In genomic region chr8:72218781-72219540, GRCm38 (mm10) we compare ENCODE assay signal across 9 mouse cellular contexts. TPM values are rescaled to one million over a fixed set of nuclear protein-coding genes. Genes with fewer than 3 reads are reported as not detected.
A peak's percentile ranks its signal among the peaks of the same experiment; 100 is the strongest.
DNase-seq lines count a peak whose midpoint lies in the region; ATAC-seq and TF ChIP-seq lines count a peak whose summit lies in the region.
"Had no signal": no experiment of that assay in that cellular context is flagged by ENCODE, and none has a peak within 500 bp of the region (broad histone marks: within the 10 kb centered on the region; RNA-seq: fewer than 3 reads in every experiment).

No protein-coding gene starts in this region.

- 73% methylated on average over 9 of the region's 10 CpGs for WGBS in heart, postnatal 0 days
- 80% methylated on average over 9 of the region's 10 CpGs for WGBS in hindbrain, embryonic 14.5 days
- 80% methylated on average over 9 of the region's 10 CpGs for WGBS in midbrain, embryonic 13.5 days

- no peak overlapping the region for H3K9ac ChIP-seq in heart, postnatal 0 days (replicated peaks; ENCODE audit: low read depth, low read length)
- no peak overlapping the region for H3K9ac ChIP-seq in hindbrain, embryonic 14.5 days
- no peak overlapping the region for H3K9ac ChIP-seq in midbrain, embryonic 13.5 days (replicated peaks)

- H3K9me3 ChIP-seq in heart, postnatal 0 days (replicated peaks; ENCODE audit: control insufficient read depth, low read length) = no peaks in the 10 kb centered on the region
- H3K9me3 ChIP-seq in hindbrain, embryonic 14.5 days (ENCODE audit: control insufficient read depth, low read length) = no peaks in the 10 kb centered on the region
- H3K9me3 ChIP-seq in midbrain, embryonic 13.5 days = no peaks in the 10 kb centered on the region

- H3K4me3 ChIP-seq in heart, postnatal 0 days (ENCODE audit: low read depth, low read length) = peak overlapping the region; percentile 74
- peak overlapping the region; percentile 87 for H3K4me3 ChIP-seq in hindbrain, embryonic 14.5 days (replicated peaks; ENCODE audit: low read length)
- peak overlapping the region; percentile 96 for H3K4me3 ChIP-seq in midbrain, embryonic 13.5 days (replicated peaks)

- peak overlapping the region; percentile 47; the same call in 1 of the 2 replicates for H3K27ac ChIP-seq in heart, postnatal 0 days (ENCODE audit: low read depth)
- H3K27ac ChIP-seq in hindbrain, embryonic 14.5 days = no peak overlapping the region
- H3K27ac ChIP-seq in midbrain, embryonic 13.5 days = no peak overlapping the region

- no peak for ATAC-seq in heart, postnatal 0 days (ENCODE audit: insufficient read depth, low read depth)
- peak; percentile 38 for ATAC-seq in hindbrain, embryonic 14.5 days (ENCODE audit: low FRiP score)
- ATAC-seq in midbrain, embryonic 13.5 days = peak; percentile 51
- no peak for ATAC-seq in activated CD4-positive, CD25-positive, alpha-beta regulatory T cell, adult 4 months

- H3K4me1 ChIP-seq in heart, postnatal 0 days (ENCODE audit: control insufficient read depth, insufficient read depth) = peaks cover 10% of the 10 kb centered on the region; the same call in 1 of the 2 replicates
- H3K4me1 ChIP-seq in hindbrain, embryonic 14.5 days (replicated peaks; ENCODE audit: control insufficient read depth, insufficient read depth, low read length) = peaks cover 12% of the 10 kb centered on the region
- H3K4me1 ChIP-seq in midbrain, embryonic 13.5 days (replicated peaks) = peaks cover 17% of the 10 kb centered on the region

- no peak for TF ChIP-seq CTCF in heart, postnatal 0 days (IDR thresholded peaks at IDR 0.05; ENCODE audit: low read depth)

- DNase-seq in heart, postnatal 0 days (ENCODE audit: low spot score) = no peak
- no peak for DNase-seq in heart, adult 11 months
- DNase-seq in R1 (ENCODE audit: low read depth, low spot score) = peak; percentile 10
- no peak for DNase-seq in hindbrain, embryonic 14.5 days (ENCODE audit: low spot score)
- no peak for DNase-seq in spleen, adult 12 weeks (ENCODE audit: low spot score)
- no peak for DNase-seq in layer of hippocampus, adult 11-12 months (ENCODE audit: low spot score)

- peaks cover 19% of the 10 kb centered on the region for H3K36me3 ChIP-seq in heart, postnatal 0 days (replicated peaks; ENCODE audit: control insufficient read depth, insufficient read depth, low read length)
- peaks cover 28% of the 10 kb centered on the region for H3K36me3 ChIP-seq in hindbrain, embryonic 14.5 days (replicated peaks; ENCODE audit: control insufficient read depth, insufficient read depth)
- H3K36me3 ChIP-seq in midbrain, embryonic 13.5 days = peaks cover 29% of the 10 kb centered on the region

- no peaks in the 10 kb centered on the region for H3K27me3 ChIP-seq in heart, postnatal 0 days (ENCODE audit: control insufficient read depth, insufficient read depth, low read length)
- H3K27me3 ChIP-seq in hindbrain, embryonic 14.5 days (ENCODE audit: control insufficient read depth, insufficient read depth, low read length) = 0 out of 2 replicates have a peak, but pooled peaks cover 6% of the 10 kb centered on the region
- H3K27me3 ChIP-seq in midbrain, embryonic 13.5 days = peaks cover 18% of the 10 kb centered on the region

- TF ChIP-seq EP300 in heart, postnatal 0 days (IDR thresholded peaks at IDR 0.05; ENCODE audit: low read depth) = no peak

- H3K4me2 ChIP-seq in heart, postnatal 0 days (ENCODE audit: low read depth, low read length) = peak overlapping the region; percentile 34; the same call in 1 of the 2 replicates
- H3K4me2 ChIP-seq in hindbrain, embryonic 14.5 days (replicated peaks) = peak overlapping the region; percentile 91
- H3K4me2 ChIP-seq in midbrain, embryonic 13.5 days (replicated peaks) = peak overlapping the region; percentile 87

RNA-seq across cellular contexts. Expression of gene Fam32a, which starts 0.6 kb away (rescaled TPM):
- 30.1 and 45.4 TPM in 2 replicates for total RNA-seq in heart, postnatal 0 days (2014; rRNA removed; ENCODE audit: low replicate concordance)
- 32.0 and 37.1 TPM in 2 replicates for polyA plus RNA-seq in heart, postnatal 0 days (2015; fragmentation: Nextera tagmentation; extraction: Ambion mirVana)
- polyA plus RNA-seq in hindbrain, embryonic 14.5 days (2014; fragmentation: Nextera tagmentation; extraction: Ambion mirVana) = 62.7 and 70.1 TPM in 2 replicates
- polyA plus RNA-seq in midbrain, embryonic 13.5 days (2015; fragmentation: Nextera tagmentation; extraction: Ambion mirVana) = 116 and 121 TPM in 2 replicates
- 100 to 1,000 TPM in 1 of 2 experiments, 10 to 100 TPM in 1; 98.8 to 108 TPM for polyA plus RNA-seq in activated CD4-positive, CD25-positive, alpha-beta regulatory T cell, adult 4 months (2017; shearing (Covaris generic))

RNA-seq across cellular contexts. Expression of gene Gm11034, which starts 5.5 kb away (rescaled TPM):
- total RNA-seq in heart, postnatal 0 days (2014; rRNA removed; ENCODE audit: low replicate concordance) = not detected in 2 replicates
- polyA plus RNA-seq in heart, postnatal 0 days (2015; fragmentation: Nextera tagmentation; extraction: Ambion mirVana) = not detected in 2 replicates
- not detected in 2 replicates for polyA plus RNA-seq in hindbrain, embryonic 14.5 days (2014; fragmentation: Nextera tagmentation; extraction: Ambion mirVana)
- polyA plus RNA-seq in midbrain, embryonic 13.5 days (2015; fragmentation: Nextera tagmentation; extraction: Ambion mirVana) = not detected in 2 replicates
- not detected for polyA plus RNA-seq in activated CD4-positive, CD25-positive, alpha-beta regulatory T cell, adult 4 months (2017; shearing (Covaris generic))
- polyA plus RNA-seq: thymus, adult 2 months had no signal

RNA-seq across cellular contexts. Expression of gene Cib3, which starts 6.3 kb away (rescaled TPM):
- total RNA-seq in heart, postnatal 0 days (2014; rRNA removed; ENCODE audit: low replicate concordance) = not detected in 2 replicates
- not detected in 2 replicates for polyA plus RNA-seq in heart, postnatal 0 days (2015; fragmentation: Nextera tagmentation; extraction: Ambion mirVana)
- not detected in 2 replicates for polyA plus RNA-seq in hindbrain, embryonic 14.5 days (2014; fragmentation: Nextera tagmentation; extraction: Ambion mirVana)
- polyA plus RNA-seq in midbrain, embryonic 13.5 days (2015; fragmentation: Nextera tagmentation; extraction: Ambion mirVana) = not detected in 2 replicates
- under 1 TPM; 0.46 to 0.51 TPM for polyA plus RNA-seq in activated CD4-positive, CD25-positive, alpha-beta regulatory T cell, adult 4 months (2017; shearing (Covaris generic))

RNA-seq across cellular contexts. Expression of gene Ap1m1, which starts 20.9 kb away (rescaled TPM):
- 36.1 and 46.5 TPM in 2 replicates for total RNA-seq in heart, postnatal 0 days (2014; rRNA removed; ENCODE audit: low replicate concordance)
- 82.8 and 83.4 TPM in 2 replicates for polyA plus RNA-seq in heart, postnatal 0 days (2015; fragmentation: Nextera tagmentation; extraction: Ambion mirVana)
- 212 and 221 TPM in 2 replicates for polyA plus RNA-seq in hindbrain, embryonic 14.5 days (2014; fragmentation: Nextera tagmentation; extraction: Ambion mirVana)
- 259 and 266 TPM in 2 replicates for polyA plus RNA-seq in midbrain, embryonic 13.5 days (2015; fragmentation: Nextera tagmentation; extraction: Ambion mirVana)
- polyA plus RNA-seq in activated CD4-positive, CD25-positive, alpha-beta regulatory T cell, adult 4 months (2017; shearing (Covaris generic)) = 100 to 1,000 TPM; 132 to 145 TPM

RNA-seq across cellular contexts. Expression of gene Hsh2d, which starts 29.5 kb away (rescaled TPM):
- not detected in 2 replicates for total RNA-seq in heart, postnatal 0 days (2014; rRNA removed; ENCODE audit: low replicate concordance)
- 0.05 and 0.12 TPM in 2 replicates for polyA plus RNA-seq in heart, postnatal 0 days (2015; fragmentation: Nextera tagmentation; extraction: Ambion mirVana)
- not detected in 2 replicates for polyA plus RNA-seq in hindbrain, embryonic 14.5 days (2014; fragmentation: Nextera tagmentation; extraction: Ambion mirVana)
- 0.13 TPM in 1 of 2 replicates, not detected in the other for polyA plus RNA-seq in midbrain, embryonic 13.5 days (2015; fragmentation: Nextera tagmentation; extraction: Ambion mirVana)
- polyA plus RNA-seq in activated CD4-positive, CD25-positive, alpha-beta regulatory T cell, adult 4 months (2017; shearing (Covaris generic)) = 10 to 100 TPM; 22.2 to 29.1 TPM

Comparison
In these comparisons a context has a peak if more than half of its experiments do, and no peak if none do; other contexts are left out.
1. ATAC-seq: peak in hindbrain, embryonic 14.5 days (single experiment) and midbrain, embryonic 13.5 days (single experiment); none in heart, postnatal 0 days (single experiment) and activated CD4-positive, CD25-positive, alpha-beta regulatory T cell, adult 4 months (single experiment).
2. H3K4me2 ChIP-seq: peak in every context shown above with its lines; median percentile 91 in hindbrain, embryonic 14.5 days; 87 in midbrain, embryonic 13.5 days; 34 in heart, postnatal 0 days.
3. Peak in every context shown above with its lines, with median percentiles within 50 percentile points of each other: H3K4me3 ChIP-seq.